Mouse (Mus musculus) adipocyte (in vitro differentiated cells): Measurements from ENCODE around the gene Mxd1.
A peak's percentile ranks its signal among the peaks of the same experiment; 100 is the strongest.

Experiments used
- DNase-seq: peaks from one replicate; pipeline ENCODE4 v3.0.0-alpha.2; 2016; ENCODE audit warnings: low spot score

The Mxd1 gene

DNA sequence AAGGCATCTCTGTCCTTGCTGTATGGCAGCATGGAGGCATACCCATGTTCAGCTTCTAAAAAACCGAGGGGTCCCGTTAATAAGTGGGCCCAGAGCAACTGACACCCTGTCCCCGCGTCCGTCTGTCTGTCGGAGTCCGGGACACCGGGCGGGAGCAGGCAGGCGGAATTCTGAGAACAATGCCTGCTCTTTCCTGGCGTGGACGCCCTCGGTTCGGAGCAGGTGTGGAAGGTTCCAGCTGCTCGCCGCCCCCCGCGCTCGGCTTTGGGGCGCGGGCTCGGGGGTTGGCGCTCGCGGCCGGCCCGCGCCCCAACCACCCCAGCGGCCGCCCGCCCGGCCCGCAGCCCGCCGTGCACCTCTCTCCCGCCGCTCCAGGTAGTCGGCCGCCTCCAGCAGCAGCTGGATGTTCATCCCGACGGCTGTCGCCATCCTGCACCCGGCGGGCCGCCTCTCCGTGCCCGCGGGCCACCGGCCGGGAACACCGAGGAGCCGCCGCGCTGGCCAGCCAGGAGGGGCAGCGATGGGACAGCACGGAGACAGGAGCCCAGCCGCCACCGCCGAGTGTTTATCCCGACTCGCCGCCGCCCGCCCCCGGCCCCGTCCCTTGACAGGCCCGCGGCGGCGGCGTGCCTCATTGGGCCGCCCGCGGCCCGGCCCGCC is at the start of gene Mxd1:
Gene Mxd1, minus strand, starts transcription at position 582 of the 660 bp plus-strand sequence.
- peak; percentile 25 for DNase-seq

DNA sequence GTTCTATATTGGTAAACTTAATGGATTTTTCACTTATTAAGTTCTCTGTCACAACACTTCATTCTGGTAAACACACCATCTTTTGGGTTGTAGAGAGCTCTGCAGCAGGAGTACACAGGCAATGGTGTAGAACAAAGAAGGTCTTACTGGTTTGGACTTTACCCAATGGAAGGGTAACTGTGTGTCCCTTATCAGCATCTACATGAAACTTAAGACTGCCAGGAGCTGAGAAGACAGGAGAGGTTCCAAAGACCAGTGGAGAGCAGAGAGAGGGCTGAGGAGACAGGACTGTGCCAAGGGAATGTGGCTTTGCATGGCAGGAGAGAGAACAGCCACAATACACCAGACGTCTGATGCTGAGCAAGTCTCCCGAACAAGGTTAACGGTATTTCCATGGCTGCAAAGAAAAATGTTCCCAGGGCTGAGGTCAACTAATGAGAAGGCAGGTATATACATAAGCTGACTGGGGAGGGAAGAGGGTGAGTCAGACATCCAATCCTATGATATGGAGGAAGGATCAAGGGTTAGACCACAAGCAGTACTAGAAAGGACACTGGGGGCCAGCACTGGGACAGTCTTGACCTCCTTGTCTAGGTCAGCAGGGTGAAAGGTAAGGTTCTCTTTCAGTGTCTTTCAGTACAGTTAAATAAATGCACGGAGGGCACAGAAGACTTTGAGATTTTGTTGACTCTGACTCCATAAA is 39.3 kb upstream of the Mxd1 start:
- no peak for DNase-seq

DNA sequence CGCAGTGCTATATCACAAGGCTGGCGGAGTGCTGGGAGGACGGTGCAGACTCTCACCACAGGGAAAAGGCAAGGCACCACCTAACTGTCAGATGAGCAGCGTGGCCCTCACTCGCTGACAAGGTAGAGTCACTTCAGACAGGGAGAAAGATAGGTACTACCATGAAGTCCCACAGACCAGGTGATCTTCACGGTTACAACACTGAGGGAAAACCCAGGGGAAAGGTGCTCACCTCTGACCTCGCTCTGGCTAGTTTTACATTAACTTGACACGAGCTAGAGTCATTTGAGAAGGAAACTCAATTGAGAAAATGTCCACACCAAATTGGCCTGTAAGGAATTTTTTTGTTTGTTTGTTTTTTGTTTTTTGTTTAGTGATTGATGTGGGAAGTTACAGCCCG is 33.6 kb upstream of the Mxd1 start:
- no peak for DNase-seq

DNA sequence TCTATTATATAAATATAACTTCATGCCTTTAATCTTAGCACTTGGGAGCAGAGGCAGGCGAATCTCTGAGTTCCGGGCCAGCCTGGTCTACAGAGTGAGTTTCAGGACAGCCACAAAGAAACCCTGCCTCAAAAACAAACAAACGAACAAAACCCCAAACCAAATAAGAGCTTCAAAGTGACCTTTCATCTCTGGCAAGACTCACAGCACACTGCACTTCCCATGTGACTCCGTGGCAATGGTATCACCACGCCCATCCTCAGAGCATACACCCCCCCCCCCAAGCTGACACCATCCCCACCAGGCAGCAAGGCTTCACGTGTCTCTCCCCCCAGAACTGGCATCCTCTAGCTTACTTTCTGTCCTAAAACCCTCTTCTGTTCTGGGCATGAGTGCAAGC is 28.9 kb upstream of the Mxd1 start:
- no peak for DNase-seq

DNA sequence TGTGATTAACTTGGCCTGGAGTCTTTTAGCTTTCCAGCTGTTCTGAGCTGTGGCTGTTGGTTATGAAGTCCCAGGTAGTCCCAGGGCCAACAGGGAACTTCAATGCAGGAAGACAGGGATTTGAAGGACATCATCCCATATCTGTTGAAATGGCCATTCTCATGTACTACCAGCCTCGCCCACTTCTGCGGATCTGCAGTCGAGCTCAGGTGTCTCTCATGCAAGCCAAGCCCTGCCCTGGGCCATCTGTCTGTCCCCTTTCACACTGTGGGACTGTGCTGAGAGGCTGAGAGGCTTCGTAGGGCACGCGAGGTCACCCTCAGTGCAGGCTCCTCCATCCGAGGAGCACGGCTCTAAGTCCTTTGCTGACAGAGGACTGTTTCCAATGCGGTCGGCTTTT is 27.3 kb upstream of the Mxd1 start:
- DNase-seq = no peak

DNA sequence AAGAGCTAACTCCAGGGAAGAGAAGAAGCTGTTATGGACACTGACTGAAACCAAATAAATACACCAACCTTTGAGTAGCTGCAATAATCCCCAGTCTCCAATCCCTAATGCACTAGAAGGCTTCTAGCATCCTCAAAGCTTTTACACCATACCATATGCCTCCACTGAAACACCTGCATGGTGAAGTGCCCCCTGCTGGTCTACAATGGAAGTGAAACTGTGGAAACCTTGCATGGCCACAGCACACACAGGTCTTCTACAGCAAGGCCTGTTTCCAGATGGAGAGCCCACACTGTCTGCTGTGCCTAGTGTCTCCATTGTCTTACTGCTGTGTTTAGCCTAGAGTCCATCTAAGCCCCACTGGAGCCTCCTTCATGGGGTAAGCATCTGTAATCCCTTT is 25.5 kb upstream of the Mxd1 start:
- DNase-seq = peak; percentile 64

DNA sequence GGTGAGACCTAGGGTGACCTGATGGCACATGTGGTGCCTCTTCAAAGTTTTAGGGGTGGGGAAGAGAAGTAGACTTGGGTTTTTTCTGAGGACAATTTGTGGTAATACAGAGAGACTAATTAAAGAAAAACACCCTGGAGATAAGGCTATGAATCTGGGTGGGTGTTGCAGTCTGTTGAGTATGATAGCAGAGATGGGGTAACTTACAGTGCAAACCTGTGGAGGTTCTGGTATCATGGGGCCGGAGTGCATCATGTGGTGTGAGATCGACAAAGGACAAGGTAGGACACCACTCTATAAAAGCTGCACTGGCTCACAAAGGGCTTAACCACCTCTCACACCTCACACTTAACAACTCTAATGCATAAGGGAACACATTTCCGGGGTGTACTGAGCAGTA is 20.7 kb upstream of the Mxd1 start:
- DNase-seq = no peak

DNA sequence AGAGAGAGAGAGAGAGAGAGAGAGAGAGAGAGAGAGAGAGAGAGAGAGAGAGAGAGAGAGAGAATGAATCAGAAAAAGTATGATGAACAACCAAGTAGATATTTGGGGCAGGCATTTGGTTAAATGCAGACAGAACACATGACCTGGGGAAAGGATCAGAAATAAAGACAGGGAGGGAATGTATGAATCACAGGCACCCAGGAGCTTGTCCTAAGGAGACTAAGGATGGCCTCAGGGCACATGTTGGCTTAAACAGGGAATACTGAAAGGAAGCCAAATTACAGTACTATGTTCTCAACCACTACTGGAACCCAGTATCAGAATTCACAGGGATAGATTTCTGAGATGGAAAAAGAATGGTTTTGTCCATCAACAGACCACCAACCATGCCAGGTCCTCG is 18.0 kb upstream of the Mxd1 start:
- no peak for DNase-seq

DNA sequence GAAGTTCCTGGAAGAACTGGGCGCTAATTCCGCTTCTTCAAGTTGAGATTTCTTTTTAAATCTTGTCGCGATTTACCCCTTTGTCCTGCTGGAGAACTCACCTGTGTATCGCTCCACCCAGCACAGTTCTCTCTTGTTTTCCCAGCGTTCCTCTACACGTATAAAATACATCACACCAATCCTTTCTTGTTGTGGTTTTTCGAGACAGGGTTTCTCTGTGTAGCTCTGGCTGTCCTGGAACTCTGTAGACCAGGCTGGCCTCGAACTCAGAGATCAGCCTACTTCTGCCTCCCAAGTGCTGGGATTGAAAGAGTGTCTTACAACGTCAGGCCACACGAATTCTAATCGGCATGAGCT is 15.7 kb upstream of the Mxd1 start:
- DNase-seq = no peak

DNA sequence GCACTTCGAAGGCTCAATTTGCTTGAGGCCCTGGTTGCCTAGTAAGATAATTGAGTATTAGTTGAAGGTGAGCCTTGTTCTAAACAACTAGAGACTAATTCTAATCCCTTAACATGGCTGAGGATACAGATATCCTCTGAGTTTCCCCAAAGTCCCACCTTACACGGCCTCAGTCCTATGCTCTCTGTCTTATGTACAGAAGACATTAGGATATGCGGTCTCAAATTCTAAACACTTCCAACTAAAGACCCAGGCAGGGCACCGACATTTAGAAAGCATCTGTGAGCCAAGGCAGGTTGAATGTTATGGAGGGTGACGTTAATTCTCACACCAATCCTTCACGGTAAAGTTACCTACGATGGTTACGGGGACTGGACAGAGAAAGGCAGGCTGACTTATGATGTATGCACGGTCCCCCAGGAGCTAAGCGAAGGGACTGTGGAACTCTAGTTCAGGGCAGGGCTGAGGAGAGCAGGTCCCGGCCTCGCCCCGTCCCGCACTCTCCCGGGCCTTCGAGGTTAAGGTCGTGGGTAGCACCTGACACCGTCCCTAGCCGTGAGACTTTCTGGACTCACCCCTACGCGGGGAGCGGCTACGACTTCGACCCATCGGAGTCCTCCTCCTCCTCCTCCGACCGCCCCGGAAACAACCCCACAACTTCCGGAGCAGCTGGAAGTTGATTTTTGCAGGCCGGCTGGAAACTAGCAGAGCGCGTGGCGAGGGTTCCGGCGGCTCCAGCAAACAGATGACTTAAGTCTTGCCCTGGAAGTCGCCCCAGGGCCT is 15.1 kb upstream of the Mxd1 start, which contains the start of gene Snrnp27:
Gene Snrnp27, minus strand, starts transcription at position 651 of the 783 bp plus-strand sequence.
- DNase-seq = peak; percentile 95

DNA sequence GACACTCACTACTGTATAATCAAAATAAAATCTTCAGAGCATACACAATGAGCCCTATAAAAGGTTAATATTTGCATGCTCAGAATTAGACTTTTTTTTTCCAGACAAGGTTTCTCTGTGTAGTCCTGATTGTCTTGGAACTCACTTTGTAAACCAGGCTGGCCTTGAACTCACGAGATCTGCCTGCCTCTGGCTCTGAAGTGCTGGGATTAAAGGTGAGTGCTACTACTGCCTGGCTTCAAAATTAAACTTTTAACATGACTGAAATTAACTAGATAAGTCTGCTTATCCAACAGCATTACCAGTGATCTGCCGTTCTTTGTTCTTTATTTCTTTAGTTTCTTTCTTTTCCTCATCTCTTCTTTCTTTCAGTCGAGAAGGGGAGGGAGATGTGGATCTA is 12.3 kb upstream of the Mxd1 start:
- no peak for DNase-seq

DNA sequence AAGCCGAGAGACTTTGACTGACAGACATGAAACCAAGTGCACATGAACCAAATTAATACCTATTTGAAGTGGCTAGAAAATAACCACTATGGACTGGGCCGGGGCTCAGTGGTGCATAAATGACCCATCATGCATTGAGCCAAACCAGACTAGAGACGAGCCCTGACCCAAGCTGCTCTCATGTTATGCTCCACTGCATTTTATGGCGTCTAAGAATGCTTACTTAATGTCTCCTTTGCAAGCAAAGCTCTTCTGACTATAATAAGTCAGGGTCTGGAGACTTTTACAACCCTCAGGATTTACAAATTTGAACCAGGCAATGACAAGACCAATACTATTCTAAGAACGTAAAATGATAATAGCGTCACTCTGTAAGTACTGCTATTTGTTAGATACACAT is 9.4 kb upstream of the Mxd1 start:
- DNase-seq = no peak

DNA sequence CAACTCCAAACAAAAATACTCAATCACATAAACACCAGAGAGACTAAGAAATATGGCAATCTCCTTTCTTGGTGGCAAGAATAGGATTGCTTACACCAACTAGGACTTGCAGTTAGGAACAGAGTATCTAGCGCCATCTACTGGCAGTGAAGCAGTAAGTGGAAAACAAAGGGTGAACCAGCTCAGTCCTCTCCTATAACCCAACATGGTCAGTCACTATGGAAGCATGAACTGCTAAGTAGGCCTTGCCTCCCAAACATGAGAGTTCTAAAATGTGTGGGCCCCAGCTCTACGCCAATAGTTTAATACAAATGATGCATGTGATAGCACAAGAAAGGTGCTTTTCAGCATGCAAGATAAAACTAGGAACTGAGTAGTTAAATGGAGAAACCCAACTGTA is 1.9 kb upstream of the Mxd1 start:
- DNase-seq = peak; percentile 94

DNA sequence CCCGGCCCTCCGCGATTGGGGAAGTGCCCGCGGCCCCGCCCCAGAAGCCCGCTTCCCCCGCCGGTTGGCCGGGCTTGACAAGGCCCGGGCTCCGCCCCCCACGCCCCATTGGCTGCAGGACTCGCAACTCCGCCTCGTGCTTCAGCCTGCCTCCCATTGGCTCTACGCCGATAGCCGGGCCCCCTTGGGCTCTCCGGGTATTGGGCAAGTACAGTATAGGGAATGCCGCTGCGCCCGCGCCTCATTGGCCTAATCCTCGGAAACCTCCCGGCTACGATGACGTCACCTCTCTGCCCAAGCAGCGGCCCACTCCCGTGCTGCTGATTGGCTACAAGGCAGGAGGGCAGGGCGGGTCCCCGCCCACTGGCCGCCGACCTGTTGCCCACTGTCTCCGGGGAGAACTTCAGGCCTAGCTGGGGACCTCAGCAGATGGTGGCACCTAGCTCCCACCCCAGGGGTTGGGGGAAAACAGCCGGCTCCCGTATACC is 323 bp upstream of the Mxd1 start:
- peak; percentile 100 for DNase-seq

DNA sequence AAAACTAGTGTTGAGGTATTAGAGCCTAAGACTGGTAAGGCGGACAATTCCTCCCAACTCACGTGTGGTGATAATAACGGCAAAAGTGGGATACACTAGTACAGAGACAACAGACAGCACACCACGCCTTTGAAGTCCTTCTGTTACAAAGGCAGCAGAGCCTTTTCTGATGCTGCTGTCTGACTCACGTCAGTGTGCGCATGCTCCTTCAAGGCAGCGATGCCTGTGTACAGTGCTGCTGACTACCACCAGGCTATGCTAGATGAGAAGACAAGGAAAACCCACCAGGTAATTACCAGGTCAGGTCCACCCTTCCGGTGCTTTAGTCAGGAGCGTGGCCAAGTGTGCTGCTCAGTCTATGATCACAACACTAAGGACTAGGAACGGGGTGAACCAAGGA is 1.9 kb downstream of the Mxd1 start:
- DNase-seq = no peak

DNA sequence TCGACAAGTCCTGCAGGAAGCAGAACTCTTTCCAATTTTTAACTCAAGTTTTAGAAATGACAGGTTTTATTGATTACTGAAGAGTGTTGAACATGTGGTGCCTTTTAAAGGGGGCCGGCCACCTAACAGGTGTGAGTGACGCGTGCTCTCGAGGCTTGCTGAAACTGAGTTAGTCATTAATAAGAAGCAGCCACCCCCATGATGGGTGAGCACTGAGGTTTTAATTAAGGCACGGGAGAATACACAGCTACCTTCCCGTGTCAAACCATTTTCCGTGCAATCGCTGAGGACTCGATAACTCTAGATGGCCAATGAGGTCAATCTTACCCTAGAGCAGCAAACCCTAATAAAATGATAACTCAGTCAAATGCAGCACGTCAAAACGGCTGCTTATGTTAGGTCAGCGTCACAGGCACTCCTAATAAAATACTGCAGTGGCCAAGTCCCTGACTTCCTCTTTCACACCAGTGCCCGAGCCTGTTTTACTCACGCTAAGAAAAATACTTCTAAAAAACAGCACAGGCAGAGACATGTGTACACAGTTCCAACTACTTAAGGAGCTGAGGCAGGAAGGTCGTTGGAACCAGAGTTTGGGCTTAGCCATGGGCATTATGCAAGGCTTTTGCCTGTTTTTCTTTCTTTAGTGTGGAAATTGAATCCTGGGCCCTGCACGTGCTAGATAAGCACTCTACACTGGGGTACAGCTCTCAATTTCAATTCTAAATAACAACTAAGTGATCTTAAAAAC is 3.2 kb downstream of the Mxd1 start:
- DNase-seq = no peak

DNA sequence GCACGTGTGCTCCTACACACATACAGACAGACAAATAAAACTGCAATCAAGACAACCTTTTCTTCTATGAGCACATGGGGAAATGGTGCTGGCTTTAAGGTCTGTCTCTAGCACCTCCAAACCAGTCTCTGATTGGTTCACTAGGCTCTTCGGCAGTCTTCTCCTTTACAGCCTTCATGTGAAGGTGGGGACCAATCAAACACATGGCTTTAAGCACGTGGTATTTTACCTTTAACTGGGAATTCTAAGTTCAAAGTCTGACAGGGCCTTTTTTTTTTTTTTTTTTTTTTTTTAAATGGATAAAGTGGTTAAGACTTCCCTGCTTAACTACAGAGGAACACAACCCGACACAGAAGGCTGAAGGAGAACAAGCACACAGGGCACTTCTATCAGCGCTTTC is 3.9 kb downstream of the Mxd1 start:
- DNase-seq = no peak

DNA sequence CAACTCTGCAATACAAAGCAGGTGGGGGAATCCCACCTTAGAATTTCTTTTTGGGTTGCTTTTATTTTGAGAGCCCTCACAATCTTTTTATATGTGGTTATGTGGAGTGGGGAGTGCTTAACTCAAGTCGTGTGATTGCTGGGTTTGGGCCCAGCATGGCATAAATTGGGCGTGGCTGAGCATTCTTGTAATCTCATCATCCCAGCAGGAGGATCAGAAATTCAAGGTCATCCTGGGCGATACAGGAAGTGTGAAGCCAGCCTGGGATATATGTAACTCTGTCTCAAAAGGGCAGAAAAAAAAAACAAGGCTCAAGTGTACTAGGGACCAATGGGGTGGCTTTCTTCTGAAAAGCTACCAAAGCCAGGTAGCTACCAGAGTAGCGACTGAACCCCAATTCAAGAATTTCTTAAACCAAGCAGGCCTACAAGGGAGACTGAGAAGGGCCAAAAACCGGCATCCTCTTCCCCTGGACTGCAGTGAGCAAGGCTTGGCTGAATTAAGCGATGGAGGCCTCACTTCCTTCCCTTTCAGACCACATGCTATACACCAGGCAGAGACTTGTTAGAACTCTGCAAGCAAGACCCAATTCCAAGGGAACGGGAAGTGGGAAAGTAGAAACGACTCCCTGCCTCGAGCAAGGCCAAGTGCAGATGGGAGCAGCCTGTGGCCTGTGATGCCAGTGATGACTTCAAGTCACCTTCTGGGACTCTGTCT is 8.6 kb downstream of the Mxd1 start:
- DNase-seq = no peak

DNA sequence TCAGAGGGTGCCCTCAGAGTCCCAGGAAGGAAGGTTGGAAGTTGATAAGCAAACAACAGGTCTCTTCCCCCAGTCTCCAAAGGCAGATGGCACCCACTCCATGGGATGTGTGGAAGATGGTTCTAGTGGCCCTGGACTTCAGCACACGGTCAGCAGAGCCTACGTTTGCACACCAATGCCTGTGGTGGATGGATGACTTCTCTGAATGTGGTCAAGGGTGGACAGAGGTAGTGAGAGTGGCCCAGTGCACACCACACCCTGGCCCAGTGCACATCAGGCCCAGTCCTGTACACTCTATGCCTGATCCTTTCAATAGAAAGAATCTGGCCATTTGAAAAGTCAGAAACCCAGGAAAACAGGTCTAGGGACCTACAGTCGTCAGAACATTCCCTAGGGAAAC is 10.5 kb downstream of the Mxd1 start:
- no peak for DNase-seq

DNA sequence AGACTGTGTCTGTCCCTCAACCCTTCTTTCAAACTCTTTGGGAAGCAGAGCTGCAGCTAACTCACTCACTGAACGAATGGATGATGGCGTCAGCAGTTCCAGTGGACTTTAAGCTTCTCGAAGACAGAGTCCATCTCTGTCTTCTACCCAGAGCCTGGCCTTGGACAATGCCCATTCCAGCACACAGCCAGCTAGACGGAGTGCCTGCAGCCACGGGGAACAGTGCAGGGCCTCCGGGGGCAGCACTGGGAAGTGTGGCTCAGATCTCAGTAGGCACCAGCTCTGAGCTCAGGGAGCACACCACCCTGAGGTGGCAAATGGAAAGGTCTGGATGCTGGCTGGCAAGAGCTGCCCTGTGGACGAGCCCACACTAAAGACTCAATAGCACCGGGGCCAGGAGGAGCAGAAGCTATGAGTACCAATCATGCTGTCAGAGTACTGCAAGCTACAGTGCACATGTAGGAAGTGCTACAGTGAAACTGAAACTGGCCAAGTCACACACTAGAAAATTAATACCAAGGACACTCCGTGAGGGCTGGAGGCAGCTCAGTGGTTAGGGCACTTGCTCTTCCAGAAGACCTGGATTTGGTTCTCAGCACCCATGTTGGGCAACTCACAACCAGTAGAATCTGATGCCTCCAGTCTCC is 14.6 kb downstream of the Mxd1 start:
- no peak for DNase-seq

DNA sequence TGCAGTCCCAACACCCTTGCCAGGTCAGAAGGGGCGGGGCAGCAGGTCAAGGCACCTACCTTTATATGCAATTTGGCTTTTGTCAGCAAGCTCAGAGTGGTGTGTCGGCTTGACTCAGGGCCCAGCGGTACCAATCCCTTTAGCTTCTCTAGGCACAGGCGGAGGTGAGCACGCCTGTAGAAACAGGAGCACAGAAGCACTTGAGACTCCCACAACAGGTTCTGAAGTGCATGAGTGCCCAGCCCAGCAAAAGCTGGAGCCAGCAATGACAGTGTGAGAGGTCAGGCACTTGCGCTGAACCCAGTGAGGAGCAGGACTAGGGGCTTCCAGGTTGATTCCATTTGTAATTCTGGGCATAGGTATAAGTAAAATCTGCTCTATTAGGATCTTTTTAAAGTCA is 15.9 kb downstream of the Mxd1 start:
- no peak for DNase-seq
